Mouse (Mus musculus): Measurements from ENCODE around the gene Pdgfc. TPM values are rescaled to one million over a fixed set of nuclear protein-coding genes. Genes with fewer than 3 reads are reported as not detected.
A peak's percentile ranks its signal among the peaks of the same experiment; 100 is the strongest.

Pdgfc gene
- polyA plus RNA-seq, 1 experiment from 2014 or later: 9.2 TPM

DNA sequence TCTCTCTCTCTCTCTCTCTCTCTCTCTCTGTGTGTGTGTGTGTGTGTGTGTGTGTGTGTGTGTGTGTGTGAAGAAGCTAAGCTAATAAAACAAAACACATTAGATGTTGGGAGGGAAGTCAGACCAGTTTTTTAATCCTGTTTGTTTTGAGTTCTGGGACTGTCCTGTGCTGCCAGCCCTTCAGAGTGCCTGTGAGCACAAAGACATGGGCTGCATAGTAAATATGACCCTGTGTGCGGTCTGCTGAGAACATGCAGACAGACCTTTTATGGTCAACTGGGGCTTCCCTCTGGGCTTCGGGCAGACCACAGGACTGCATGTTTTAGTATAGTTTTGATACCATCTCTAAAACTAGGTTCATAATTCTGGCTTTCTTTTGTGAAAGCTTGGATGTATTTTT lies 32.3 kb downstream of the Pdgfc start:
- no peak overlapping the region for H3K4me3 ChIP-seq (ENCODE audit: low read length)
- ATAC-seq: peak; percentile 52; the same call in 1 of the 2 replicates
- H3K9me3 ChIP-seq (ENCODE audit: control insufficient read depth, low read length): no peaks in the 10 kb centered on the region
- no peak overlapping the region for H3K9ac ChIP-seq (ENCODE audit: low read depth, low read length)
- H3K4me2 ChIP-seq (ENCODE audit: low read depth, low read length): no peak overlapping the region
- no peaks in the 10 kb centered on the region for H3K4me1 ChIP-seq (ENCODE audit: control insufficient read depth, insufficient read depth, low read length)
- no peaks in the 10 kb centered on the region for H3K36me3 ChIP-seq (ENCODE audit: control insufficient read depth, insufficient read depth, low read length)
- WGBS: 42% methylated on average over 2 of the region's 2 CpGs
- no peak overlapping the region for H3K27ac ChIP-seq (ENCODE audit: low read length)
- H3K27me3 ChIP-seq (replicated peaks; ENCODE audit: control insufficient read depth, insufficient read depth, low read length): no peaks in the 10 kb centered on the region

DNA sequence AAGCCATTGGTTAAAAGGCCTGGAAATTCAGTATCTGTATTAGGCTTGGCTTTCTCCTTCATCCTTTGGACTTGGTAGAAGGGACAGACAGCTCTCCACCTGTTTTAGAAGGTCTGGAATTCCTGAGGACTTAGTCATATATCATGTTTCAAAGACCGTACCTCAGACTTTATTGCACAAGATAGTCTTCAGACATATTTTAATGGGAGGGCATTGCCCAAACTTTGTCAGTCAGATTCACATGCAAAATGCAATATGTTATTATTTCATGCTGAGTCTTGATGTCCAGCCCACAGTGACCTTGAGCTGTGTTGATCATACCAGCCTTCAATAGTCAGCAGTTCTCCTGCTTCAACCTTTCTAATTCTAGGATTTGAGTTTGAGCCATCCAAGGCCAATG lies 64.9 kb downstream of the Pdgfc start:
- Histone ChIP-seq H3K9ac (ENCODE audit: low read depth, low read length) (no peak overlapping the region), H3K27ac (ENCODE audit: low read length) (no peak overlapping the region), H3K4me2 (ENCODE audit: low read depth, low read length) (no peak overlapping the region), H3K36me3 (ENCODE audit: control insufficient read depth, insufficient read depth, low read length) (no peaks in the 10 kb centered on the region), H3K27me3 (replicated peaks; ENCODE audit: control insufficient read depth, insufficient read depth, low read length) (no peaks in the 10 kb centered on the region), H3K4me3 (ENCODE audit: low read length) (no peak overlapping the region), H3K4me1 (ENCODE audit: control insufficient read depth, insufficient read depth, low read length) (no peaks in the 10 kb centered on the region; the same call in 1 of the 2 replicates), H3K9me3 (ENCODE audit: control insufficient read depth, low read length) (no peaks in the 10 kb centered on the region)
- ATAC-seq: no peak
- 82% methylated on average over 1 of the region's 1 CpGs for WGBS

DNA sequence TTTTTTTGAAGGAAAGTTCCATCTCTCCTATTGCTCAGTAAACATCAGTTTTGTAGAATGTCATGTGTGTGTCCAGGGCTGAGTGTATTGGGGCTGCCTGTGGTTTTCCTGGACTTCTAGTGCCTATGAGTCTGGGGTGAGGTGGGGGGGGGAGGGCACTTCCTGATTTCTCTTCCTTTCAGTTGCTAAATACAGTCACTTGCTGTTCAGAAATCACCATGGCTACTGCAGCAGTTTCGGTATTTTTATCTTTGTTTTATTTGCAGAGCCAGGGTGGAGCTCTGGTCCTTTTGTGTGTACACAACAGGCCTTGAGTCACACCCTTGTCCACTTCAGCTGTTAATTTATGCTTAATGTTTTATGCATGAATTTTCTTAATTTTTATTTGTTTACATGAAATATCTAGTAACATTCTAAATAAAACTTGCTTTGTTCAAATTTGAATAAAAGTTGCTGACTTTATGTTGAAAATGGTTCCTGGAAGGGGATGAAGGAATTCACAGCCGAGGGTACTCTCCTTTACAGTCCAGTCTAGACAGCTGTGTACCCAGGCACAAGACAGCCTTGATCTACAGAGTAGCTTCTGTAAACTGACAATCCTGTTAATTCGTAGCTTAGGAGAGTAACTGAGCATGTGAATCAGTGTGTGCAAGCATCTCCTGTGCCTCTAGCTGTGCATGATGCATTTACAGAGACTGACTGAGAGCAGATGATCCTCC lies 66.1 kb downstream of the Pdgfc start:
- Histone ChIP-seq H3K4me3 (ENCODE audit: low read length) (no peak overlapping the region), H3K9ac (ENCODE audit: low read depth, low read length) (no peak overlapping the region), H3K9me3 (ENCODE audit: control insufficient read depth, low read length) (no peaks in the 10 kb centered on the region), H3K36me3 (ENCODE audit: control insufficient read depth, insufficient read depth, low read length) (no peaks in the 10 kb centered on the region), H3K4me1 (ENCODE audit: control insufficient read depth, insufficient read depth, low read length) (no peaks in the 10 kb centered on the region; the same call in 1 of the 2 replicates), H3K27me3 (replicated peaks; ENCODE audit: control insufficient read depth, insufficient read depth, low read length) (no peaks in the 10 kb centered on the region), H3K4me2 (ENCODE audit: low read depth, low read length) (no peak overlapping the region), H3K27ac (ENCODE audit: low read length) (no peak overlapping the region)
- 18% methylated on average over 3 of the region's 3 CpGs for WGBS
- peak; percentile 76 for ATAC-seq

DNA sequence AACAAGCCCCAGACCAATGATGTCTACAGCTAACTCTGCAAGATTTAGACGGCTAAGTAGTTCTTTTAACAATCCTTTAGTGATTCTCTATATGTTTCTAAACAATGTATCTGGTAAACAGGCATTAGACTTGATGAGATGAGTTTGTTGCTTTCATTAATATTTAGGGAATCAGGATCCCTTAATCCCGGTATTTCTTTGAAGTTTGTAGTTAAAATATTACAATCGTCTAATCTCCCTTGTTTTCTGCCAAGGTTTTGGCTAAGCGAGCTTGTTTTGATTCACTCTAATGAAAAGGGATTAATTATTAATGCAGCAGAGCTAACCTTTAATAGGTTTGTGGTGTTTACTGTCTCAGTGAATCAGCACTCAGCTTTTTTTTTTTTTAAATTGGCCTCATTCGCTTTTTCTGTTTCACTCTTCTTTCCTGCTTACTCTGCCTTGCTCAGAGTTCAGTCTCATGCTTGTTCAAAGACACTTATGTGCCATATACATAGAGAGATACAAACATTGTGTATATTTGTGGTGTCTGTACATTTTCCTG lies 66.7 kb downstream of the Pdgfc start:
- H3K4me3 ChIP-seq (ENCODE audit: low read length): no peak overlapping the region
- H3K36me3 ChIP-seq (ENCODE audit: control insufficient read depth, insufficient read depth, low read length): no peaks in the 10 kb centered on the region
- no peak overlapping the region for H3K4me2 ChIP-seq (ENCODE audit: low read depth, low read length)
- H3K27ac ChIP-seq (ENCODE audit: low read length): no peak overlapping the region
- H3K9me3 ChIP-seq (ENCODE audit: control insufficient read depth, low read length): no peaks in the 10 kb centered on the region
- WGBS: 63% methylated on average over 5 of the region's 5 CpGs
- ATAC-seq: no peak
- no peaks in the 10 kb centered on the region for H3K27me3 ChIP-seq (replicated peaks; ENCODE audit: control insufficient read depth, insufficient read depth, low read length)
- no peaks in the 10 kb centered on the region; the same call in 1 of the 2 replicates for H3K4me1 ChIP-seq (ENCODE audit: control insufficient read depth, insufficient read depth, low read length)
- H3K9ac ChIP-seq (ENCODE audit: low read depth, low read length): no peak overlapping the region

DNA sequence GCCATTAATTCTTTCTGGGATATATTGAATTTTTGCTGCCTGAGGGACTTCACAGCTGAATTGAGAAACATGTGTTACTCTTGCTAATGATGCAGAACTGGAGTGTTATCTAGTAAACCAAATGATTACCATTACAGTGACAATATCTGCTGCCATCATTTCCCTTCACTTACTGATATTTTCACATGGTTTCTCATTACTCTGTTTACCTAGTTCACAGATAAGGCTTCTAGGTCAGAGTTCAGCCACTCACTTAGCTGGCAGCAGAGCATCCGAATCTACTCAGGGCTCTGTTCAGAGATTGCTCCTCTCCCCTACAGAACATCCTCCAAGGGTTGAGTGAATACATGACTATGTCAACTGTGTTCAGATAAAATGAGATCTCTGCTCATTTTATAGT lies 71.3 kb downstream of the Pdgfc start:
- Histone ChIP-seq H3K4me1 (ENCODE audit: control insufficient read depth, insufficient read depth, low read length) (no peaks in the 10 kb centered on the region), H3K27ac (ENCODE audit: low read length) (no peak overlapping the region), H3K4me2 (ENCODE audit: low read depth, low read length) (no peak overlapping the region), H3K27me3 (replicated peaks; ENCODE audit: control insufficient read depth, insufficient read depth, low read length) (no peaks in the 10 kb centered on the region), H3K9ac (ENCODE audit: low read depth, low read length) (no peak overlapping the region), H3K36me3 (ENCODE audit: control insufficient read depth, insufficient read depth, low read length) (no peaks in the 10 kb centered on the region), H3K4me3 (ENCODE audit: low read length) (no peak overlapping the region), H3K9me3 (ENCODE audit: control insufficient read depth, low read length) (no peaks in the 10 kb centered on the region)
- ATAC-seq: no peak
- 33% methylated on average over 1 of the region's 1 CpGs for WGBS

DNA sequence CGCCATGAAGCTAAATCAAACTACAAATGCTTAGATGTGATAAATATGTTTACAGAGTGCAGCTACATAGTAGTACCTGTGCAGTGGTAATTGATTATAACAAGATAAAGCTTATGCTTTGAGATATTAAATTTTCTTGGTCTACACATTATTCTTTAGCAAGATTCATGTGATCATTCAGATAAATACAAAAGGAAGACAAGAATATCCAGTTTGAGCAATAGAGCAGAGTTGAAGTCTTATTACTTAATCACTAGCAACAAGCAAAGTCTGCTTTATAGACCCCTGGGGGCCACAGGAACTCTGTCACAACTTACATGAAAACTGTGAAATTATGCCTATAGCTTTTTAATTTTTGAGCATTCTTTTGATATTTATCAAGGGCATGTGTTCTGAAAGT lies 74.8 kb downstream of the Pdgfc start:
- 66% methylated on average over 1 of the region's 1 CpGs for WGBS
- no peak overlapping the region for H3K4me3 ChIP-seq (ENCODE audit: low read length)
- no peak for ATAC-seq
- H3K27me3 ChIP-seq (replicated peaks; ENCODE audit: control insufficient read depth, insufficient read depth, low read length): no peaks in the 10 kb centered on the region
- H3K4me2 ChIP-seq (ENCODE audit: low read depth, low read length): no peak overlapping the region
- no peaks in the 10 kb centered on the region for H3K4me1 ChIP-seq (ENCODE audit: control insufficient read depth, insufficient read depth, low read length)
- no peak overlapping the region for H3K9ac ChIP-seq (ENCODE audit: low read depth, low read length)
- no peak overlapping the region for H3K27ac ChIP-seq (ENCODE audit: low read length)
- H3K36me3 ChIP-seq (ENCODE audit: control insufficient read depth, insufficient read depth, low read length): no peaks in the 10 kb centered on the region
- H3K9me3 ChIP-seq (ENCODE audit: control insufficient read depth, low read length): no peaks in the 10 kb centered on the region

DNA sequence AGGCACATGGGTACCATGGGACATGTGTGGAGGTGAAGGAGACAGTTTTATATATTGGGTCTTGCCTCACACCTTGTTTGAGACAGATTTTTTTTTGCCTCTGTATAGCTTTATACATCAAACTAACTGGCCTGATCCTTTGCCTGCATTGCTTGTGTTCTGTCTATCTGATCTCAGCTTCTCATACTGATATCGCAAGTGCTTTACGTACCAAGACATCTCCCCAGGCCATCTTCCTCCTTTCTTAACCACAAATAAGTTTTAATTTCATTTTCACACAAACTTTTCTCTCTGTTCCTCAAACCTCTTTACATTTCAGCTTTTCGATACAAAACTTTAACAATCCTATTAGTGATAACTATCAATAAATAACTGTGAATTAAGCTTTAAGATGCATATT lies 76.7 kb downstream of the Pdgfc start:
- no peak overlapping the region for H3K4me3 ChIP-seq (ENCODE audit: low read length)
- no peaks in the 10 kb centered on the region for H3K36me3 ChIP-seq (ENCODE audit: control insufficient read depth, insufficient read depth, low read length)
- H3K27me3 ChIP-seq (replicated peaks; ENCODE audit: control insufficient read depth, insufficient read depth, low read length): no peaks in the 10 kb centered on the region
- WGBS: 94% methylated on average over 3 of the region's 3 CpGs
- no peaks in the 10 kb centered on the region for H3K4me1 ChIP-seq (ENCODE audit: control insufficient read depth, insufficient read depth, low read length)
- H3K9me3 ChIP-seq (ENCODE audit: control insufficient read depth, low read length): no peaks in the 10 kb centered on the region
- no peak for ATAC-seq
- no peak overlapping the region for H3K27ac ChIP-seq (ENCODE audit: low read length)
- H3K9ac ChIP-seq (ENCODE audit: low read depth, low read length): no peak overlapping the region
- H3K4me2 ChIP-seq (ENCODE audit: low read depth, low read length): no peak overlapping the region

DNA sequence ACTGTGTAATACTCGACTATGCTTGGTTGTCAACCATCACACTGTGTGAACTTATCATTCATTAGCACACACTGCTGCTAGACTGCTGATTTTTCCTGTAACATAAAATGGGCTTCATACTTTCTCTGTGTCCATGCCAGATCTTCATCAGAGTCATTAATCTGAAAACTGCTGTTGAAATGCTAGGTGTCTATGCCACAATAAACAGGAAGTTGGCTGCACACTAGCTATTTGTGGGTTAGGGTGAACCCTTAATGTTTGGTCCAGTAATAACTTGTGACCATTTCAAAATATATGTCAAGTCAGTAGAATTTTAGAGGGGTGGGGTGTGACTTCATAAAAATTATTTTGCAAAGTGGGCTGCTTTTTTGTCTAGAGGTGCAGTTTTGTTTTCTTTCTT lies 84.4 kb downstream of the Pdgfc start:
- Histone ChIP-seq H3K27ac (ENCODE audit: low read length) (no peak overlapping the region), H3K36me3 (ENCODE audit: control insufficient read depth, insufficient read depth, low read length) (no peaks in the 10 kb centered on the region), H3K4me1 (ENCODE audit: control insufficient read depth, insufficient read depth, low read length) (no peaks in the 10 kb centered on the region), H3K4me3 (ENCODE audit: low read length) (no peak overlapping the region), H3K4me2 (ENCODE audit: low read depth, low read length) (no peak overlapping the region), H3K9me3 (ENCODE audit: control insufficient read depth, low read length) (no peaks in the 10 kb centered on the region), H3K27me3 (replicated peaks; ENCODE audit: control insufficient read depth, insufficient read depth, low read length) (no peaks in the 10 kb centered on the region), H3K9ac (ENCODE audit: low read depth, low read length) (no peak overlapping the region)
- 75% methylated on average over 1 of the region's 1 CpGs for WGBS
- ATAC-seq: no peak

DNA sequence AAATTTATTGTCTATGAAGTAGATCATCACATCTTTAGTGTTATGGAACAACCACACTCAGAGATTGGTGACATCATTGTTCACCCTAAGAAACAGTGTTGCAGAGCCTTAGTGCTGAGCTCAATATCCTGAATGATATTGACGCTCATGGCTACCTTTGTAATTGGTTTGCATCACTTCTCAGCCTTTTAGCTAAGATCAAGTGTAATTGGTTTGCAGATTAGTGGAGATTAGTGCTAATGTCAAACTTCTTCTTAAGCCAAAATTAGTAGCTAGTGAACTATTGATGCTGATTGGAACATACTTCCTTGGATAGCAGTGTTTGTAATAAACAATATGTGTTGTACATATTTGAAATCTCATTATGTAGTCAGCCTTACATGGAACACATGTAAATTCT lies 85.5 kb downstream of the Pdgfc start:
- no peak overlapping the region for H3K27ac ChIP-seq (ENCODE audit: low read length)
- no peak overlapping the region for H3K4me3 ChIP-seq (ENCODE audit: low read length)
- no peak for ATAC-seq
- no peak overlapping the region for H3K9ac ChIP-seq (ENCODE audit: low read depth, low read length)
- H3K4me2 ChIP-seq (ENCODE audit: low read depth, low read length): no peak overlapping the region
- no peaks in the 10 kb centered on the region for H3K4me1 ChIP-seq (ENCODE audit: control insufficient read depth, insufficient read depth, low read length)
- WGBS: 84% methylated on average over 1 of the region's 1 CpGs
- no peaks in the 10 kb centered on the region for H3K9me3 ChIP-seq (ENCODE audit: control insufficient read depth, low read length)
- no peaks in the 10 kb centered on the region for H3K27me3 ChIP-seq (replicated peaks; ENCODE audit: control insufficient read depth, insufficient read depth, low read length)
- no peaks in the 10 kb centered on the region for H3K36me3 ChIP-seq (ENCODE audit: control insufficient read depth, insufficient read depth, low read length)

DNA sequence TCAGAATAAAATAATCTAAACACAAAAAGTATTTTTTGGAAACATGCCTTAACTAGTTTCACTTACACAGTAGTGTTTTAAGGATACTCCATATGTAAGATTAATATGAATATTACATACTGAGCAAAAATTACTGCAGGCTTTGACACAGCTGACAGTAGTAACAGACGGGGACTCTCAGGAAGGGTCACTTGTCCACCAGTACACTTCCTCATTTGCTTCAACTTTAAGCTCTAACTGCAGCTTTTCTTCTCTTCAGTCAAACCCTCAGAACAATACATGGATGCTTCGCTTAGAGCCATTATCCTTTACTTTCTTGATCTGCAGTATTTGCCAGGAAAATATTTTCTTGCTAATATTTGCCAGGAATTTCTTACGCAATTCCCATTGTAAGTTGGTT lies 87.2 kb downstream of the Pdgfc start:
- Histone ChIP-seq H3K4me3 (ENCODE audit: low read length) (no peak overlapping the region), H3K27ac (ENCODE audit: low read length) (no peak overlapping the region), H3K27me3 (replicated peaks; ENCODE audit: control insufficient read depth, insufficient read depth, low read length) (no peaks in the 10 kb centered on the region), H3K4me2 (ENCODE audit: low read depth, low read length) (no peak overlapping the region), H3K4me1 (ENCODE audit: control insufficient read depth, insufficient read depth, low read length) (no peaks in the 10 kb centered on the region), H3K36me3 (ENCODE audit: control insufficient read depth, insufficient read depth, low read length) (no peaks in the 10 kb centered on the region), H3K9ac (ENCODE audit: low read depth, low read length) (no peak overlapping the region), H3K9me3 (ENCODE audit: control insufficient read depth, low read length) (no peaks in the 10 kb centered on the region)
- WGBS: 81% methylated on average over 3 of the region's 3 CpGs
- no peak for ATAC-seq
